Comparison of ENCODE assay signal across 20 mouse cellular contexts in genomic region chr1:105784257-105785016, GRCm38 (mm10). TPM values are rescaled to one million over a fixed set of nuclear protein-coding genes. Genes with fewer than 3 reads are reported as not detected.
DNase-seq lines count a peak whose midpoint lies in the region; ATAC-seq and TF ChIP-seq lines count a peak whose summit lies in the region.
"Had no signal": no experiment of that assay in that cellular context is flagged by ENCODE, and none has a peak within 500 bp of the region (broad histone marks: within the 10 kb centered on the region; RNA-seq: fewer than 3 reads in every experiment).

No protein-coding gene starts in this region.

- peaks cover 14% of the 10 kb centered on the region for H3K4me1 ChIP-seq in kidney, embryonic 16.5 days (ENCODE audit: insufficient read depth, low read length)
- peaks cover 27% of the 10 kb centered on the region for H3K4me1 ChIP-seq in lung, embryonic 16.5 days (replicated peaks; ENCODE audit: control insufficient read depth, insufficient read depth, low read length)
- H3K4me1 ChIP-seq in intestine, embryonic 16.5 days (ENCODE audit: control insufficient read depth, insufficient read depth, low read length), result peaks cover 26% of the 10 kb centered on the region
- H3K4me1 ChIP-seq in thymus, adult 2 months (replicated peaks; ENCODE audit: control insufficient read depth, insufficient read depth, low read length), result peaks cover 15% of the 10 kb centered on the region
- H3K4me1 ChIP-seq: neural tube, embryonic 12.5 days had no signal

- 36% methylated on average over 5 of the region's 5 CpGs for WGBS in kidney, embryonic 16.5 days
- 52% methylated on average over 5 of the region's 5 CpGs for WGBS in lung, embryonic 16.5 days
- 36% methylated on average over 5 of the region's 5 CpGs for WGBS in intestine, embryonic 16.5 days
- 62% methylated on average over 5 of the region's 5 CpGs for WGBS in thymus, adult 2 months

- no peaks in the 10 kb centered on the region for H3K36me3 ChIP-seq in kidney, embryonic 16.5 days (ENCODE audit: insufficient read depth, low read length)
- no peaks in the 10 kb centered on the region for H3K36me3 ChIP-seq in lung, embryonic 16.5 days (ENCODE audit: control insufficient read depth, insufficient read depth, low read length)
- H3K36me3 ChIP-seq in intestine, embryonic 16.5 days (ENCODE audit: control insufficient read depth, insufficient read depth, low read length), result no peaks in the 10 kb centered on the region
- H3K36me3 ChIP-seq in thymus, adult 2 months (ENCODE audit: control insufficient read depth, insufficient read depth, low read length), result no peaks in the 10 kb centered on the region
- H3K36me3 ChIP-seq: embryonic facial prominence, embryonic 10.5 days; forebrain, embryonic 15.5 days; heart, embryonic 10.5 days; hindbrain, embryonic 15.5 days; liver, embryonic 13.5 days; neural tube, embryonic 12.5 days had no signal

- no peak for DNase-seq in kidney, postnatal 36 days
- no peak for DNase-seq in lung, postnatal 14 days
- DNase-seq in thymus, adult 2 months, result no peak
- no peak for DNase-seq in urinary bladder, postnatal 14 days (ENCODE audit: low spot score)
- DNase-seq: adrenal gland, postnatal 36 days; cerebellum, adult 11 months; cerebellum, adult 9-11 months; layer of hippocampus, postnatal 36 days; liver, embryonic 13.5 days; midbrain, embryonic 14.5 days; right cerebral cortex, postnatal 14 days; spleen, adult 18-20 months had no signal

- peaks cover 23% of the 10 kb centered on the region for H3K27me3 ChIP-seq in kidney, embryonic 16.5 days (ENCODE audit: insufficient read depth, low read length)
- H3K27me3 ChIP-seq in lung, embryonic 16.5 days (ENCODE audit: control insufficient read depth, insufficient read depth, low read depth, low read length), result peaks cover 12% of the 10 kb centered on the region
- H3K27me3 ChIP-seq in intestine, embryonic 16.5 days (replicated peaks; ENCODE audit: control insufficient read depth, insufficient read depth, low read length), result no peaks in the 10 kb centered on the region
- H3K27me3 ChIP-seq in thymus, adult 2 months (ENCODE audit: control insufficient read depth, insufficient read depth, low read length), result no peaks in the 10 kb centered on the region; the same call in 1 of the 2 replicates

- no peak for TF ChIP-seq CTCF in thymus, adult 2 months (IDR thresholded peaks at IDR 0.05; ENCODE audit: borderline replicate concordance, control insufficient read depth, extremely low read depth, insufficient read depth, low read length, poor library complexity)

- no peak overlapping the region for H3K4me2 ChIP-seq in kidney, embryonic 16.5 days (replicated peaks; ENCODE audit: low read depth, low read length)
- no peak overlapping the region for H3K4me2 ChIP-seq in lung, embryonic 16.5 days (ENCODE audit: low read depth, low read length)
- peak overlapping the region; percentile 53 for H3K4me2 ChIP-seq in intestine, embryonic 16.5 days (ENCODE audit: low read depth, low read length)
- H3K4me2 ChIP-seq: forebrain, embryonic 15.5 days; hindbrain, embryonic 15.5 days; liver, embryonic 13.5 days; neural tube, embryonic 12.5 days had no signal

- H3K9me3 ChIP-seq in kidney, embryonic 16.5 days (ENCODE audit: low read length), result no peaks in the 10 kb centered on the region
- no peaks in the 10 kb centered on the region for H3K9me3 ChIP-seq in lung, embryonic 16.5 days (ENCODE audit: control insufficient read depth, low read length)
- no peaks in the 10 kb centered on the region for H3K9me3 ChIP-seq in intestine, embryonic 16.5 days (ENCODE audit: control insufficient read depth, low read length)
- H3K9me3 ChIP-seq: embryonic facial prominence, embryonic 10.5 days; forebrain, embryonic 15.5 days; heart, embryonic 10.5 days; hindbrain, embryonic 15.5 days; liver, embryonic 13.5 days; neural tube, embryonic 12.5 days had no signal

- ATAC-seq in kidney, embryonic 16.5 days (ENCODE audit: low FRiP score, low TSS enrichment), result no peak
- ATAC-seq in lung, embryonic 16.5 days (ENCODE audit: low read depth), result no peak
- ATAC-seq in intestine, embryonic 16.5 days, result peak; percentile 77
- ATAC-seq: forebrain, embryonic 15.5 days had no signal

- no peak overlapping the region for H3K4me3 ChIP-seq in kidney, embryonic 16.5 days (ENCODE audit: low read length)
- H3K4me3 ChIP-seq in lung, embryonic 16.5 days (ENCODE audit: low read length), result no peak overlapping the region
- peak overlapping the region; percentile 19 for H3K4me3 ChIP-seq in intestine, embryonic 16.5 days (ENCODE audit: low read length)
- H3K4me3 ChIP-seq in thymus, adult 2 months (ENCODE audit: control insufficient read depth, insufficient read depth, low read length), result no peak overlapping the region
- H3K4me3 ChIP-seq: embryonic facial prominence, embryonic 10.5 days; forebrain, embryonic 15.5 days; heart, embryonic 10.5 days; hindbrain, embryonic 15.5 days; liver, embryonic 13.5 days; neural tube, embryonic 12.5 days had no signal

- H3K9ac ChIP-seq in kidney, embryonic 16.5 days (replicated peaks; ENCODE audit: low read length), result no peak overlapping the region
- H3K9ac ChIP-seq in lung, embryonic 16.5 days (ENCODE audit: low read length), result no peak overlapping the region
- no peak overlapping the region for H3K9ac ChIP-seq in intestine, embryonic 16.5 days (ENCODE audit: low read depth, low read length)
- H3K9ac ChIP-seq: forebrain, embryonic 15.5 days; hindbrain, embryonic 15.5 days; liver, embryonic 13.5 days; neural tube, embryonic 12.5 days had no signal

- TF ChIP-seq POLR2A in thymus, adult 2 months (IDR thresholded peaks at IDR 0.05; ENCODE audit: control insufficient read depth, extremely low read depth, insufficient read depth, low read length, poor library complexity), result no peak

- H3K27ac ChIP-seq in kidney, embryonic 16.5 days (ENCODE audit: low read length), result peak overlapping the region; percentile 46; the same call in 1 of the 2 replicates
- H3K27ac ChIP-seq in lung, embryonic 16.5 days (ENCODE audit: low read length), result peak overlapping the region; percentile 69
- peak overlapping the region; percentile 96 for H3K27ac ChIP-seq in intestine, embryonic 16.5 days (ENCODE audit: low read length)
- no peak overlapping the region for H3K27ac ChIP-seq in thymus, adult 2 months (ENCODE audit: control insufficient read depth, insufficient read depth, low read length)
- H3K27ac ChIP-seq: embryonic facial prominence, embryonic 10.5 days; forebrain, embryonic 15.5 days; heart, embryonic 10.5 days; hindbrain, embryonic 15.5 days; liver, embryonic 13.5 days; neural tube, embryonic 12.5 days had no signal

RNA-seq across cellular contexts. Expression of gene Tnfrsf11a, which starts 3.9 kb away (rescaled TPM):
- 1.3 and 1.4 TPM in 2 replicates for polyA plus RNA-seq in kidney, embryonic 16.5 days (2015; fragmentation: Nextera tagmentation; extraction: Ambion mirVana)
- 1.4 and 1.8 TPM in 2 replicates for polyA plus RNA-seq in lung, embryonic 16.5 days (2015; fragmentation: Nextera tagmentation; extraction: Ambion mirVana)
- 7.0 and 8.4 TPM in 2 replicates for polyA plus RNA-seq in intestine, embryonic 16.5 days (2015; fragmentation: Nextera tagmentation; extraction: Ambion mirVana)
- 11.1 and 12.7 TPM in 2 replicates for polyA plus RNA-seq in thymus, adult 2 months (2012; rRNA removed)
